Mouse (Mus musculus): ENCODE results near the gene Mrps23. TPM values are rescaled to one million over a fixed set of nuclear protein-coding genes. Genes with fewer than 3 reads are reported as not detected.
"Not testable (repeated sequence)": the region's sequence is repeated elsewhere in the genome, so short reads cannot be mapped to it uniquely, and the experiment has no call there.

Gene Mrps23
- polyA plus RNA-seq, 1 experiment from 2014 or later: 55.5 TPM

DNA sequence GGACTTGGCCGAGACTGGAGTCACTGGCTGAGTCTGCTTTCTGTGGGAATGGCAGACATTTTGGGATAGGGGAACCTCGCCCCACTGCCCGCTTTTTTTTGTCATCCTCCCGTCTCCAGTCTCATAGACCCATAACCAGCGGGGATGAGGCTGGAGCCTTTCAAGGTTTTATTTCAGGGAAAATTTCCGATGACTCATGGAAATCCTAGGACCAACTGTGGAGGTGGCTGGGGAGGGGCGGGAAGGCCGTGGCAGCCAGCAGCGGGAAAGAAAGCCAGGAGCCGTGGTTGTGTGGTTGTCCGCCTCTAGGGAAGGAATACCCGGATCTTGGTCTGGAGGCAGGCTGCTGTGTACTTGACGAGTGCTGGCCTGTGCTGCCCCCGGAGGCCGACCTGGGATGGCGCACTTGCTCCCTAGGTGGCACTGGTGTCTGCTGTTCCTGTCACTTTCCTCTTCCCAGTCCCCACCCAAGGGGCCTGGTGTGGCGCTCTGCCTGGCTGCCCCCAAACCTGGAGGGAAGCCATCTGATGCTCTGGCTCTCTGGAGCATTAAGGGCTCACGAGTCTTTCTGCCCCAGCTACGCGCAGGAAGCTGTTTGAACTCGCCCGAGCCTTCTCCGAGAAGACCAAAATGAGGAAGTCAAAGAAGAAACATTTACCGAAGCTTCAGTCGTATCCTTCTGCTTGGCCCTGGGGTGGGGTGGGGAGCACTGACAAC, 16.6 kb upstream of the Mrps23 start:
- H3K9ac ChIP-seq (ENCODE audit: low read length): peak overlapping the region; percentile 53
- ATAC-seq (ENCODE audit: low read depth): peak; percentile 95
- H3K36me3 ChIP-seq (ENCODE audit: control insufficient read depth, insufficient read depth, low read length): peaks cover 3% of the 10 kb centered on the region; the same call in 1 of the 2 replicates
- H3K27ac ChIP-seq (ENCODE audit: low read length): peak overlapping the region; percentile 60
- H3K4me2 ChIP-seq (ENCODE audit: low read depth, low read length): peak overlapping the region; percentile 47
- 9% methylated on average over 25 of the region's 25 CpGs for WGBS
- H3K27me3 ChIP-seq (ENCODE audit: control insufficient read depth, insufficient read depth, low read depth, low read length): peaks cover 7% of the 10 kb centered on the region; the same call in 1 of the 2 replicates
- H3K4me3 ChIP-seq (ENCODE audit: low read length): peak overlapping the region; percentile 23
- H3K4me1 ChIP-seq (replicated peaks; ENCODE audit: control insufficient read depth, insufficient read depth, low read length): peaks cover 14% of the 10 kb centered on the region
- no peaks in the 10 kb centered on the region for H3K9me3 ChIP-seq (ENCODE audit: control insufficient read depth, low read length)

DNA sequence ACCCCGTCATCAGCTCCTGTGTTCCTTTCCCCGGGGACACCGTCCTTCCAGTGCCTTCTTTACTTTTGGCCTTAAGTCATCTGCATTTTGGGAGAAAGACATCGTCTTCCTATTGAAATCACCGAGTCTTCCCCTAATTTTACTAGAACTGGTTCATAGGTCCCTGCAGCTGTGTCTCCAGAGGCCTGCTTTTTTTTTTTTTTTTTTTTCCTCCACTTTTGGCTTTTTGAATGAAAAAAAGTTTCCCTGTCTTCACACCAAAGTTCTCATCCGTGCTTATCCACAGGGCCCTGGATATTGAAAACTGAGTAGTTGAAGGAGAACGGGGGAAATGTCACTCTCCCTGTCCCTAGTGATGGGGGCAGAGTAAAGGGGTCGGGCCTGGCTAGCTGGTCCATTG, 16.0 kb upstream of the Mrps23 start:
- peaks cover 17% of the 10 kb centered on the region for H3K4me1 ChIP-seq (replicated peaks; ENCODE audit: control insufficient read depth, insufficient read depth, low read length)
- H3K9me3 ChIP-seq (ENCODE audit: control insufficient read depth, low read length): no peaks in the 10 kb centered on the region
- H3K4me2 ChIP-seq (ENCODE audit: low read depth, low read length): no peak overlapping the region; the same call in 1 of the 2 replicates
- no peak for ATAC-seq (ENCODE audit: low read depth)
- H3K27ac ChIP-seq (ENCODE audit: low read length): no peak overlapping the region
- H3K27me3 ChIP-seq (ENCODE audit: control insufficient read depth, insufficient read depth, low read depth, low read length): peaks cover 11% of the 10 kb centered on the region
- no peak overlapping the region for H3K9ac ChIP-seq (ENCODE audit: low read length)
- peaks cover 3% of the 10 kb centered on the region; the same call in 1 of the 2 replicates for H3K36me3 ChIP-seq (ENCODE audit: control insufficient read depth, insufficient read depth, low read length)
- H3K4me3 ChIP-seq (ENCODE audit: low read length): no peak overlapping the region
- 59% methylated on average over 8 of the region's 8 CpGs for WGBS

DNA sequence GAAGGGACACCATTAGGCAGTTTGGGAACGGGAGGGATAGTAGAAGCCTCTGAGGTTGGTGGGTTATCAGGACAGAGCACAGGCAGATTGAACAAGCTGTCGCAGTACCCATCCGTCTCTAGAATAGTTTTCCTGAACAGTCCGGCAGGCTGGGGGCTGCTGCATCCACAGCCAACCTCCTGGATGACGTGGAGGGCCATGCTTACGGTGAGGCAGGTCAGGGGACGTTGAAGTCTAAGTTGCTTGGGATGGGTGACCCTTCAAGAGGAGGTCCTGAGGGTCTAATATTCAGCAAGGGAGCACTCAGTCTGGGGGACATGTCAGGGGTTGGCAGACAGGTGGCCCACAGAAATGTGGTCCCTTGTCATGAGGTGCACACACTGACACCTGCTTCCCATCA, 15.6 kb upstream of the Mrps23 start:
- Histone ChIP-seq H3K9ac (ENCODE audit: low read length) (no peak overlapping the region), H3K4me2 (ENCODE audit: low read depth, low read length) (no peak overlapping the region), H3K4me1 (replicated peaks; ENCODE audit: control insufficient read depth, insufficient read depth, low read length) (peaks cover 21% of the 10 kb centered on the region), H3K36me3 (ENCODE audit: control insufficient read depth, insufficient read depth, low read length) (peaks cover under 1% of the 10 kb centered on the region; the same call in 1 of the 2 replicates), H3K27me3 (ENCODE audit: control insufficient read depth, insufficient read depth, low read depth, low read length) (peaks cover 15% of the 10 kb centered on the region), H3K9me3 (ENCODE audit: control insufficient read depth, low read length) (no peaks in the 10 kb centered on the region), H3K4me3 (ENCODE audit: low read length) (no peak overlapping the region), H3K27ac (ENCODE audit: low read length) (no peak overlapping the region)
- no peak for ATAC-seq (ENCODE audit: low read depth)
- WGBS: 90% methylated on average over 7 of the region's 7 CpGs

DNA sequence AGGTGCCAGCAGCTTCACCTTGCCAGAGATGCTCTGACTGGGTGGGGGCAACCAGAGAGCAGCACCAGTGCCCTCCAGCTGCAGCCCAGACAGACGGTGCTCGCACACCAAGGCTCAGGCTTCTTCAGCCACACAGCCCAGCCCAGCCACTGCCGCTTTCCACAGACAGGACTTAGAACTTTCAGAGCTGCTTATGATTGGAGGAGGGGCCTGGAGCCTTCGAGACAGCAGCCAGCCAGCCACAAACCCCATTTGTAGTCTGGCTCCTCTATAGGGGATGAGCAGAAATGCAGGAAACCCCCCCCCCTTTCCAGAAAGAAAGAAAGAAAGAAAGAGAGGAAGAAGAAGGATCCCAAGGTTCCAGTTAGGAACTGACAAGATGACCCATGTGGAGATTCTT, 11.6 kb upstream of the Mrps23 start:
- Histone ChIP-seq H3K27ac (ENCODE audit: low read length) (no peak overlapping the region), H3K4me3 (ENCODE audit: low read length) (no peak overlapping the region), H3K27me3 (ENCODE audit: control insufficient read depth, insufficient read depth, low read depth, low read length) (peaks cover 26% of the 10 kb centered on the region), H3K9ac (ENCODE audit: low read length) (no peak overlapping the region), H3K36me3 (ENCODE audit: control insufficient read depth, insufficient read depth, low read length) (no peaks in the 10 kb centered on the region), H3K4me2 (ENCODE audit: low read depth, low read length) (0 out of 2 replicates have a peak overlapping the region, but pooled peaks have one; percentile 7), H3K9me3 (ENCODE audit: control insufficient read depth, low read length) (no peaks in the 10 kb centered on the region), H3K4me1 (replicated peaks; ENCODE audit: control insufficient read depth, insufficient read depth, low read length) (peaks cover 25% of the 10 kb centered on the region)
- peak; percentile 51; the same call in 1 of the 2 replicates for ATAC-seq (ENCODE audit: low read depth)
- 15% methylated on average over 4 of the region's 4 CpGs for WGBS

DNA sequence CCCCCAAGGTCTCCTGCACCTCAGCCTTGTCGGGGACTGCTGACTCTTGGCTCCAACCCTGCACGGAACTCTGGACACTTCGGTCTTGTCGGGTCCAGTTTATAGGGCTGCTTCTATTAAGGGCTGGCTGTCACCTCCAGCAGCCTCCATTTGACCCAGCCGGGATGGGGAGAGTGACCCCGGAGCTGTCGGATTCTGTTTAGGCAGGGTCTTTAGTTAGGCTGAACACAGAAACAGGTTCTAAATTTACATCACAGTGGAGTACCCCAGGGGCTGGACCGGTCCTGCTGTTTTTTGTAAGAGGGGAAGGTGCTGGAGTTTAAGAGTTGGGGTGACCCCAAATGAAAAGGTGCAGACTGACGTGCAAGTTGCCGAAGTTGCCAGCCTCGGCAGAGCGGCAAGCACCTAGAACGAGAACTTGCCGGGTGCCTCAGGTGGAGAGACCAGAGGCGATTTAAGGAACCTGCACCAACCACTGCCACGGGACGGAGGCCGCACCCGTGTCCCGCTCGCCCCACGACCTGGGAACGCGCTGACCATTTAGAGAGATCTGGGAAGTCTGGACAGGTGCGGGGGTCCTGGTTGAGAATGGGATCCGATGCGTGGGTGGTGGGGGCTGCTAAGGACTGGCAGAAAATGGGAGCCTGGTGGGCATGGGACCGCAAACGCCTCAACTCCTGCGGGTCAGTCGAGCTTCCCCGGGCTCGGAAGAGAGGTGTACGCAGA, 10.9 kb upstream of the Mrps23 start:
- Histone ChIP-seq H3K27me3 (ENCODE audit: control insufficient read depth, insufficient read depth, low read depth, low read length) (peaks cover 26% of the 10 kb centered on the region), H3K4me2 (ENCODE audit: low read depth, low read length) (peak overlapping the region; percentile 45)
- WGBS: 8% methylated on average over 34 of the region's 34 CpGs

DNA sequence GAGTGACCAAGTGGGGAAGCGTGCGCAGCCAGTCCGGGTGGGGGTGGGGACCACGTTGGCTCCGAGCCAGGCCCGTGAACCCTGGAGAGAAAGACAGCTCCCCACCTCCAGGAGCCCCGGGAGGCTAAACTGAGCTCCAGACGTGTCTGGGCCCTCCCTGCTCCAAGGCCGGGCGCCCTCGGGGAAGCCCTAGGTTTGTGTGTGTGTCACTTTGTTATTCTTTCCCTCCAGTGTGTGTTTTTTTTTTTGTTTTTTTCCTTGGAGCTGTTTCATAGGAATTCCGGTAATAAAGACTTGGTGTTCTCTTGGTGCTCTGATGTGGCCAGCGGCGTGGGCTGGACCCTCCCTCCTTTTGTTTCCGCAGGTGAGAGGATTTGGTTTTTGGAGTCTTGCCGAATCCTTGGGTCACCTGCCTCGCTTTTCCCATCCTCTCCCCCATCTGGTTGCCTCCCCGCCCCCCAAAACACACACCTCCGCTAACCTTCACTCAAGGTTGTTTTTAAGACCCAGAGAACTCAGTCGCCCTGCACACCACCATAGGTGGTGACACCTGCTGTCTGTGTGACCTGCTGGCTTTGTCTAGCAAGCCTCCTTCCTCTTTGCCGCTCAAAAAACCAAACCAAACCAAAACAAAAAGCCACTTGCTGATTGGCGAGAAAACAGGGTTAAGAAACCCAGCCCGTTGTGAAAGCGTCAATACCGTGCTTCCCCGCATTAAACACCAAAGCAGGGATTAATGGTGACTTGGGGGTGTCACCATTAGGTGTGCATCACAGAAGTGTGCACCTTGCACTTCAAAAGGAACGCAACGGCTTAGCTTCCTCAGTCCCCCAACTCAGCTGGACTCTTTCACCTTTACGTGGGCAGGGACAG, 10.1 kb upstream of the Mrps23 start:
- Histone ChIP-seq H3K4me3 (ENCODE audit: low read length) (peak overlapping the region; percentile 32), H3K36me3 (ENCODE audit: control insufficient read depth, insufficient read depth, low read length) (no peaks in the 10 kb centered on the region), H3K9ac (ENCODE audit: low read length) (peak overlapping the region; percentile 53), H3K27ac (ENCODE audit: low read length) (no peak overlapping the region), H3K4me2 (ENCODE audit: low read depth, low read length) (peak overlapping the region; percentile 45), H3K27me3 (ENCODE audit: control insufficient read depth, insufficient read depth, low read depth, low read length) (peaks cover 26% of the 10 kb centered on the region), H3K4me1 (replicated peaks; ENCODE audit: control insufficient read depth, insufficient read depth, low read length) (peaks cover 21% of the 10 kb centered on the region), H3K9me3 (ENCODE audit: control insufficient read depth, low read length) (no peaks in the 10 kb centered on the region)
- ATAC-seq (ENCODE audit: low read depth): no peak; the same call in 1 of the 2 replicates
- 12% methylated on average over 29 of the region's 29 CpGs for WGBS

More for the DNA sequence above, 10.9 kb upstream of the Mrps23 start:
- H3K27ac ChIP-seq (ENCODE audit: low read length): no peak overlapping the region
- peak overlapping the region; percentile 32 for H3K4me3 ChIP-seq (ENCODE audit: low read length)
- no peaks in the 10 kb centered on the region for H3K36me3 ChIP-seq (ENCODE audit: control insufficient read depth, insufficient read depth, low read length)
- H3K9ac ChIP-seq (ENCODE audit: low read length): peak overlapping the region; percentile 53
- peaks cover 21% of the 10 kb centered on the region for H3K4me1 ChIP-seq (replicated peaks; ENCODE audit: control insufficient read depth, insufficient read depth, low read length)
- no peaks in the 10 kb centered on the region for H3K9me3 ChIP-seq (ENCODE audit: control insufficient read depth, low read length)
- ATAC-seq (ENCODE audit: low read depth): no peak; the same call in 1 of the 2 replicates

DNA sequence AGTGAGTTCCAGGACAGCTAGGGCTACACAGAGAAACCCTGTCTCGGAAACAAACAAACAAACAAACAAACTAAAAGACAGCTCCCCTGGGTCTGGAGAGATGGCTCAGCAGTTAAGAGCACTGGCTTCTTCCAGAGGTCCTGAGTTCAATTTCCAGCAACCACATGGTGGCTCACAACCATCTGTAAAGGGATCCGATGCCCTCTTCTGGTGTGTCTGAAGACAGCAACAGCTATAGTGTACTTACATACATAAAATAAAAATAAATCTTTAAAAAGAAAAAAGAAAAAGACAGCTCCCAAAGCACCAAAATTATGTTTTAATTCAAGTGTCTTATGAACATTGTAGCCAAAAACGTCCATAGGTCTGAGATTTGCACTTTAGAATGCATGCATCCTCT, 8.5 kb upstream of the Mrps23 start:
- not testable (repeated sequence) for H3K4me2 ChIP-seq (ENCODE audit: low read depth, low read length); H3K4me3 ChIP-seq (ENCODE audit: low read length); H3K36me3 ChIP-seq (ENCODE audit: control insufficient read depth, insufficient read depth, low read length); H3K9ac ChIP-seq (ENCODE audit: low read length); H3K9me3 ChIP-seq (ENCODE audit: control insufficient read depth, low read length); H3K27ac ChIP-seq (ENCODE audit: low read length); ATAC-seq (ENCODE audit: low read depth)
- WGBS: 79% methylated on average over 3 of the region's 3 CpGs
- Histone ChIP-seq H3K27me3 (ENCODE audit: control insufficient read depth, insufficient read depth, low read depth, low read length) (peaks cover 26% of the 10 kb centered on the region), H3K4me1 (replicated peaks; ENCODE audit: control insufficient read depth, insufficient read depth, low read length) (peaks cover 21% of the 10 kb centered on the region)

DNA sequence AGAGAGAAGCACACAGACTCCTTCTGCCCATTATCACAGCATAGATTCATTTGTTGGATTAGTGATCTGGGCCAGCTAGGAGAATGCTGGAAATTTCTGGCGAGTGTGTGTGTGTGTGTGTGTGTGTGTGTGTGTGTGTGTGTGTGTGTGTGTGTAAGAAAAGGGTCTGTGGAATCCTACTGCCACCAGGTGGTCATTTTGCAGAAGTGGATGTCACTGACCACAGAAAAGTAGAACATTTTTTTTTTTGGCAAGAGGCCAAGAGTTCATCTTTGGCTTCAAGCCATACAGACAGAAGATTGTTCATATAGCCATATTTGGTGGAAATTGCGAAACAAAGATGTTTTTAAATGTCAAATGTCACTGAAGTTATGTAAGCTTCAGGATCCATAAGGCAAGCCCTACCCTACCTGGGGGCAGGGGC, 7.0 kb upstream of the Mrps23 start:
- H3K27me3 ChIP-seq (ENCODE audit: control insufficient read depth, insufficient read depth, low read depth, low read length): peaks cover 20% of the 10 kb centered on the region
- H3K9me3 ChIP-seq (ENCODE audit: control insufficient read depth, low read length): no peaks in the 10 kb centered on the region
- H3K36me3 ChIP-seq (ENCODE audit: control insufficient read depth, insufficient read depth, low read length): no peaks in the 10 kb centered on the region
- H3K4me2 ChIP-seq (ENCODE audit: low read depth, low read length): no peak overlapping the region
- peaks cover 21% of the 10 kb centered on the region for H3K4me1 ChIP-seq (replicated peaks; ENCODE audit: control insufficient read depth, insufficient read depth, low read length)
- ATAC-seq (ENCODE audit: low read depth): peak; percentile 26; the same call in 1 of the 2 replicates
- WGBS: 1% methylated on average over 2 of the region's 2 CpGs
- no peak overlapping the region for H3K9ac ChIP-seq (ENCODE audit: low read length)
- no peak overlapping the region for H3K27ac ChIP-seq (ENCODE audit: low read length)
- no peak overlapping the region for H3K4me3 ChIP-seq (ENCODE audit: low read length)

All from lung, embryonic 16.5 days (tissue).